Mouse (Mus musculus): Measurements from ENCODE around the gene Slc13a2. TPM values are rescaled to one million over a fixed set of nuclear protein-coding genes. Genes with fewer than 3 reads are reported as not detected.

The Slc13a2 gene
- 0.04 TPM in 1 of 2 replicates, not detected in the other for polyA plus RNA-seq (2012; rRNA removed)

DNA sequence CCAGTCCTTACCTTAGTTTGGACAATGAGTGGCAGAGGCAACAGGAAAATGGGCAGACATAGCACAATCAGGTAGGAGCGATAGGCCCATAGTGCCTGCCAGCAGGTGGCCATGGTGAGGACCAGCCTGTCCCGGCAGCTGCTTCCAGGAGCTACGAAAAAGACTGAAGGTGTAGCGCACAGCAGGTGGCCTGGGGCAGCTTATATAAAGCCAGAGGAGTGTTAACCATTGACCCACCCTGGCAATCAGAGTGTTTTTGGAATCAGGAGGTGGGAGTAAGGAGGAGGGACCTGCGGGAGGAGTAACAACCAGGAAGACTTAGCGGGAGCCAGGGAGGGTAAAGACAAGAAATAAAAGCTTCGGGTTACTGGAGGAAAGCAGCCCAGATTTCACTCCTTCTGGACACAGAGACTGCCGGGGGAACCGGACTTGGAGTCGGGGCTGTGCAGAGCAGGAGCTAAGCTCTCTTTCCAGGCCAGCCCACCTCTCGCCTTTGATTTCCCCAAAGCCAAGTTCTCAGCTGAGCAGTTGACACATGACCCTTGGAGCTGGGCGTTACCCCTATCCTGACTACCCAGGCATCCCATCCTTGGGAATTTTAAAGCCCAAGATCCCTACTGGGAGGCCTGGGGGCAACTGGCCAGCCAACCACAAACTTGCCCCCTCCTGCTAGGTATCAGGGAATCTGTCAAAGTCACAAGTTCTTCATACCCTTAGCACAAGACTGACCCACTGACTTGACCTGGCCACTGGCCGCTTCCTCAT is at the start of gene Slc13a2:
TSS of gene Slc13a2 (minus strand) at position 163 of the 765 bp plus-strand sequence.
- Histone ChIP-seq H3K27ac (ENCODE audit: insufficient read depth, low read length) (no peak within 1 kb of the TSS), H3K4me3 (ENCODE audit: insufficient read depth, low read length) (no peak within 1 kb of the TSS), H3K4me1 (ENCODE audit: control insufficient read depth, insufficient read depth, low read length) (no peaks in the 10 kb centered on the region)
- TF ChIP-seq CTCF (IDR thresholded peaks at IDR 0.05; ENCODE audit: extremely low read depth, insufficient read depth, low read length) = no peak
- no peak for TF ChIP-seq POLR2A (IDR thresholded peaks at IDR 0.05; ENCODE audit: extremely low read depth, insufficient read depth, low read length)

DNA sequence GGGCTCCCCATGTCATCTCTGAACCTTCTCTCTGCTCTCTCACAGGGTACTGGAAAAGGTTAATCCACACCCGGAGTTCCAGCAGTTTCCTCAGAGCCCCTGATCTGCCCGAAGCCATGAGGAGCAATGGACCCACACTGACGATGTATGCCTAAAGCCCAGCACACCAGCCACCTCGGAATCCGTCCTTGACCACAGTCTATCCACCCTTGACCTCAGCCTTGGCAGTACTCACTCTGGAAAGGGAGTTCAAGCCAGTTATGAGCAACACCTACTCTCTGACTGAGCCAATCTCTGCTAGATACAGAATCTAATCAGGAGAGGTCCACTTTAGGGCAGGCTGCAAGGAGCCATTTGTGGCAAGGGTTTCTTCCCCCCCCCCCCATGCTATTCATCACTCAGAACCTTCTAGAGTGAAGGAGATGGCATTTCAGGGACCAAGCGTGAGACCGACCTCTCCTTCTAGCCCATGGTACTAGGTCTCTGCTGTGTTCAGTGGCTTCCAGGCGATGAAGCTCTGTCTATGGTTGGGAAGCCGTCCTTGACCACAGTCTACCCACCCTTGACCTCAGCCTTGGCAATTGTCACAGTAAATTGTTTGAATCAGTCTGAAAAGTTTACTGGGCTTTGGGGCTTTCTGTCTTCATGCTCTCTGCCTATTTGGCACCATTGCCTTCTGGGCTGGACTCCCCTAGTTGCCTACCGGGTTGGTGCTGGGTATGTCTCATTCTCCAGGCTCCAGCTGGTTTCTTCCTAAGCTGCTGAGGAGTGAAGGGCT is 49.5 kb upstream of the Slc13a2 start:
- TF ChIP-seq CTCF (IDR thresholded peaks at IDR 0.05; ENCODE audit: extremely low read depth, insufficient read depth, low read length) = no peak
- TF ChIP-seq POLR2A (IDR thresholded peaks at IDR 0.05; ENCODE audit: extremely low read depth, insufficient read depth, low read length) = no peak
- no peaks in the 10 kb centered on the region; the same call in 1 of the 2 replicates for H3K4me1 ChIP-seq (ENCODE audit: control insufficient read depth, insufficient read depth, low read length)
- no peak overlapping the region for H3K4me3 ChIP-seq (ENCODE audit: insufficient read depth, low read length)
- H3K27ac ChIP-seq (ENCODE audit: insufficient read depth, low read length) = no peak overlapping the region

DNA sequence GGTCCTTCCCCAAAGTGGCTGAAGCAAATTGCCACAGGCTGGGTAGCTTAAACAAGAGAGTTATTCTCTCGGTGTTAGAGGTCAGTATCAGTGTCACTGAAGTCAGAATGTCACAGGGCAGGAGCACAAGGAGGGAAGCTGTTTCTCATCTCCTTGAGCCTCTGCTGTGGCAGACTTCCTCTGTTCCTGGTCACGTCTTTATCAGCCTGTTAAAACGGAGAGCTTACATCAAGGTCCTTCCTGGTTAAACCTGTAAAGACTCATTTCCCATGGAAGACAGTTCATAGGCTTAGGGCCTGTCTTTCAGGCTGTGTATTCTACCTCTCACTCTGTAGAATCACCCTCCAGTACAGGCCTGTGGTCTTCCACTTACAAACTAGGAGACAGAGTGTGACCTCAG is 45.9 kb upstream of the Slc13a2 start:
- TF ChIP-seq CTCF (IDR thresholded peaks at IDR 0.05; ENCODE audit: extremely low read depth, insufficient read depth, low read length) (no peak), POLR2A (IDR thresholded peaks at IDR 0.05; ENCODE audit: extremely low read depth, insufficient read depth, low read length) (no peak)

DNA sequence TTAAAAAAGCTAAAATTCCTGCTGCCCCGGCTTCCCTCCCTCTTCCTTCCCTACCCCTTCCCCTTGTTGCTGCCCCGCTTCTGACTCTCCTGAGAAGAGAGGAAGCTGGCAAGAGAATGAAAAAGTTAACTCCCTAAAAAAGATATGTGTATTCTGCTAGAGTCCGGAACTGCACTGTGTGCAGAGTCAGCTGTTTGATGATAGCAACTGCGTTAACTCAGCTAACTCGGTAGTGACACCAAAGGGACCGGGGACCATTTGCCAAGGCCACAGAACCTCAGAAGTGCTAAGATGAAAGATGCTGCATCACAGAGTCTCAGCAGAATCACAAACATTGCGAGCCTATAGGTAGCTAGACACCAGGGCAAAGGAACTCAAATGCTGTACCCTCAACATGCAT is 45.5 kb upstream of the Slc13a2 start:
- TF ChIP-seq CTCF (IDR thresholded peaks at IDR 0.05; ENCODE audit: extremely low read depth, insufficient read depth, low read length) (no peak), POLR2A (IDR thresholded peaks at IDR 0.05; ENCODE audit: extremely low read depth, insufficient read depth, low read length) (no peak)
- Histone ChIP-seq H3K27ac (ENCODE audit: insufficient read depth, low read length) (no peak overlapping the region), H3K4me3 (ENCODE audit: insufficient read depth, low read length) (no peak overlapping the region), H3K4me1 (ENCODE audit: control insufficient read depth, insufficient read depth, low read length) (peaks cover 2% of the 10 kb centered on the region)

More for the DNA sequence above, 45.9 kb upstream of the Slc13a2 start:
- Histone ChIP-seq H3K4me3 (ENCODE audit: insufficient read depth, low read length) (no peak overlapping the region), H3K27ac (ENCODE audit: insufficient read depth, low read length) (no peak overlapping the region), H3K4me1 (ENCODE audit: control insufficient read depth, insufficient read depth, low read length) (peaks cover 2% of the 10 kb centered on the region)

DNA sequence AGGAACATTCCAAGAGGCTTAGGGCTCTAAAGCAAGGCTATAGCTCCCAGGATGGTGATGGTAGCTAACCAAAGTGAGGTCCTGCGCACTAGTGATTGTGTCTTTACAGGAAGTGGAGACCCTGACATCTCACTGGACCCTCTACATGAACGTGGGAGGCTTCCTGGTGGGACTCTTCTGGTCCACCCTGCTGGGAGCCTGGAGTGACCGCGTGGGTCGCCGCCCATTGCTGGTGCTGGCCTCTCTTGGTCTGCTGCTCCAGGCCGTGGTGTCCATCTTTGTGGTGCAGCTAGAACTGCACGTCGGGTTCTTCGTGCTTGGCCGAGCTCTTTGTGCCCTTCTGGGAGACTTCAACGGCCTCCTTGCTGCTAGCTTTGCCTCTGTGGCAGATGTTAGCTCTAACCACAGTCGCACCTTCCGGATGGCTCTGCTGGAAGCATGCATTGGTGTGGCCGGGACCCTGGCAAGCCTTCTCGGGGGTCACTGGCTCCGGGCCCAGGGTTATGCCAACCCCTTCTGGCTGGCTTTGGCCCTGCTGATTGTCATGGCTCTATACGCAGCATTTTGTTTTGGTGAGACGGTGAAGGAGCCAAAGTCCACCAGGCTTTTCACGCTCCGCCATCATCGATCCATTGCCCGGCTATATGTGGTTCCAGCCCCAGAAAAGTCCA is 44.4 kb upstream of the Slc13a2 start:
- Histone ChIP-seq H3K27ac (ENCODE audit: insufficient read depth, low read length) (no peak overlapping the region), H3K4me1 (ENCODE audit: control insufficient read depth, insufficient read depth, low read length) (peaks cover 2% of the 10 kb centered on the region), H3K4me3 (ENCODE audit: insufficient read depth, low read length) (peak overlapping the region; percentile 56)
- no peak for TF ChIP-seq POLR2A (IDR thresholded peaks at IDR 0.05; ENCODE audit: extremely low read depth, insufficient read depth, low read length)
- TF ChIP-seq CTCF (IDR thresholded peaks at IDR 0.05; ENCODE audit: extremely low read depth, insufficient read depth, low read length) = no peak

DNA sequence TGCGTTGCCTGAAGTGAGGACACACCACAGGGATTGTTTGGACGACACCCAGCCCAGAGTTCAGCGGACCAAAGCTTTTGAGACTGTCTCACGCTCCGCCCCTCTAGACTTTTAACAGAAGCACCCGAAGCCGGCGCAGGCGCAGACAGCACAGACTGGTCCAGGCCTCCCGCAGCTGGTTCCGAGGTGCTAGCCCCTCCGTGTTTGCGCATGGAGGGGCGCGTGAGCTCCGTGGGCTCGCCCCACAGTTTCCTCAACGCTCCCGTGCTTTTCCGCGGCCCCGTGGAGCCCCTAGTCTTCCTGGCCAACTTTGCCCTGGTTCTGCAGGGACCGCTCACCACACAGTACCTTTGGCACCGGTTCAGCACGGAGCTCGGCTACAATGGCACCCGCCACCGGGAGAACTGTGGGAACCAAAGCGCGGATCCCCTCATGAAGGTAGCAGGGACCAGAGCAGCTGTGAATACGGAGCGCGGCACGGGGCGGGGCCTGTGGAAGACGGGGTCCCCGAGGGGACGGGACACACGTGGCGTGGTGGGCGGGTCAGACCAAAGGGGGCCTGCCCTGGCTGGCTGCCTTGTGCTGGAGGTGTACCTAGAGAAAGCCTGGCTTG is 43.7 kb upstream of the Slc13a2 start, which contains the start of gene Slc46a1:
TSS of gene Slc46a1 (plus strand) at position 130 of the 613 bp plus-strand sequence.
- peak within 1 kb of the TSS; percentile 48; the same call in 1 of the 2 replicates for H3K27ac ChIP-seq (ENCODE audit: insufficient read depth, low read length)
- H3K4me1 ChIP-seq (ENCODE audit: control insufficient read depth, insufficient read depth, low read length) = peaks cover 2% of the 10 kb centered on the region
- TF ChIP-seq CTCF (IDR thresholded peaks at IDR 0.05; ENCODE audit: extremely low read depth, insufficient read depth, low read length) (no peak), POLR2A (IDR thresholded peaks at IDR 0.05; ENCODE audit: extremely low read depth, insufficient read depth, low read length) (0 out of 2 replicates have a peak, but pooled peaks have one; percentile 7)
- peak within 1 kb of the TSS; percentile 56 for H3K4me3 ChIP-seq (ENCODE audit: insufficient read depth, low read length)

DNA sequence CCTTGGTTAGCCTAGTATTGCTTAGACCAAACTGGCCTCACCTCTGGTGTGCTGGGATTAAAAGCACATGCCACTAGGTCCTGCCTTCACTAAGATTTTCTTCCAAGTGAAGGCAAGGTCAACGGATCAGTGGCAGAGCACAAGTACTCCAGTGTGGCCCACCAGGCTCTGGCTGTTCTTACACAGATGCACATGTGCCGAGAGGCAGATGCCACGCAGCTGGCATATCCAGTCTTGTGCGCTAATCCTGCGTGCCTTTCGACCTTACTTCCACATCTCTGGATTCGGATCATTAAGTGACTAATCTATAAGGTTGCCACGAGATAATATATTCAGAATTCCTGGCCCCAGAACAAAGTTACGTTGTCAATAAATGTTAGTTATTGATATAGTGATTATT is 43.1 kb upstream of the Slc13a2 start:
- no peak for TF ChIP-seq POLR2A (IDR thresholded peaks at IDR 0.05; ENCODE audit: extremely low read depth, insufficient read depth, low read length)
- TF ChIP-seq CTCF (IDR thresholded peaks at IDR 0.05; ENCODE audit: extremely low read depth, insufficient read depth, low read length) = no peak
- Histone ChIP-seq H3K4me1 (ENCODE audit: control insufficient read depth, insufficient read depth, low read length) (peaks cover 2% of the 10 kb centered on the region), H3K4me3 (ENCODE audit: insufficient read depth, low read length) (peak overlapping the region; percentile 56), H3K27ac (ENCODE audit: insufficient read depth, low read length) (no peak overlapping the region)

DNA sequence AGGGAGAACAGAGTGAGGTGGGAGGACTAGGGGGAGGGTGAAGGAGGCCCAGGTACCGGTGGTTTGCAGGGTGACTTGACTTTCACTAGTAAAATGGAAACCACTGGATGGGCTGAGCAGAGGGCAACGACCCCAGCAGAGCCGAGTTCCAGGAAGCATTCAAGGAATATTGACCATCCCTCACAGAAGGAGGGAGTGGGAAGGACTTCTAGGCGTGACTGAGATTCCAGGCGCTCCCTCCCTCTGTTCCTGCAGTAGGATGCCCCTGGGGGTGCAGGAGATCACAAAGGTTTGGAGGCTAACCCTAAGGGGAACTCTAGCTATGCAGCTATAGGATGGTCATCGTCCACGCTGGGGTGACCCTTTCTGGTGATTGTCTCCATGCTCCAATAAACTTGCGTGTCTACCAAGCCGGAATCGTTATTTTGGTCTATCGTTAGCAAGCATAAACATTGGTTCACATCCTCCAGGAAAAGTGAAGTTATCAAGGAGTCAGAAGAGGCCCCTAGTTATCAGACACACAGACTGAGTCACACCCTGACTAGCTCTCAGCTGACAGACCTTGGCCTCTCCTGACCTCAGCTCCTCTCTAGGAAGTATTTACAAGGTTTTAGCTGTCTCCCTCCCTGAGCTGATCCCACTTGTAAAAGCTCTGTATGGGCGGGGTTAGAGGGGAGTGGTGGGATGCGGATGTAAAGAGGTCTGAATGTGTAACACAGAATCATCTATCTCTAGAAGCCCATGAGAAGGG is 41.4 kb upstream of the Slc13a2 start:
- no peak for TF ChIP-seq POLR2A (IDR thresholded peaks at IDR 0.05; ENCODE audit: extremely low read depth, insufficient read depth, low read length)
- no peak for TF ChIP-seq CTCF (IDR thresholded peaks at IDR 0.05; ENCODE audit: extremely low read depth, insufficient read depth, low read length)
- peaks cover 2% of the 10 kb centered on the region for H3K4me1 ChIP-seq (ENCODE audit: control insufficient read depth, insufficient read depth, low read length)
- no peak overlapping the region for H3K27ac ChIP-seq (ENCODE audit: insufficient read depth, low read length)
- no peak overlapping the region for H3K4me3 ChIP-seq (ENCODE audit: insufficient read depth, low read length)

Measured in cortical plate, adult 2 months (tissue).